Mouse (Mus musculus) large intestine, adult 2 months (tissue): ENCODE results near the gene Nrgn. TPM values are rescaled to one million over a fixed set of nuclear protein-coding genes. Genes with fewer than 3 reads are reported as not detected.

Source experiments
- DNase-seq: peaks from one replicate; pipeline ENCODE4 v3.0.0-alpha.2; 2012; ENCODE audit warnings: low read depth, low spot score
- WGBS: fragments of 180-500 bp; shearing (Covaris S2); methylation state at CpG from one replicate; pipeline ENCODE4 v1.1.7; 2018; 5-methylcytosine and 5-hydroxymethylcytosine counted together
- polyA plus RNA-seq: library from polyadenylated mRNA; depleted of rRNA; stranded (reverse); fragments of >200 nt; gene quantifications from 2 replicates; pipeline ENCODE4 v1.2.3, GENCODE M21; 2012

Nrgn gene
- polyA plus RNA-seq, 1 experiment: 2.9 TPM

DNA sequence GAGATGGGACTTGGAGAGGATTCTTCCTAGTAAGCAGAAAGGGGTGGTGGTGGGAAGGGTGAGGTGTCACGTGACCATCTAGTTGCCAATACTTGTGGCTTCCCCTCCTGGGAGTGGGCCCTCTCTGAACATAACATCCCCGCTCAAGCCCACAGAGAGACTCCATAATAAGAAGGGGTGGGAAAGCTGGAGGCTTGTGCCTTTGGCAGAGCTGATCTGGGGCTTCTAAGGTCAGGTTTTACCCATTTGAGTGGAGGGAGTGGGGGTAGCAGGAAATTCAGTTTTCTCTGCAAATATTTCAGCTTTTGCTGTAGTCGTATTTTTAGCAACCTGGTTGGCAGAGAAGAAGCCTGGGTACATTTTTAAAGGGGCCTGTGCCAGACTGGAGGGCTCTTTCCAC lies 3.7 kb upstream of the Nrgn start:
- WGBS: 69% methylated on average over 3 of the region's 3 CpGs
- no peak for DNase-seq

DNA sequence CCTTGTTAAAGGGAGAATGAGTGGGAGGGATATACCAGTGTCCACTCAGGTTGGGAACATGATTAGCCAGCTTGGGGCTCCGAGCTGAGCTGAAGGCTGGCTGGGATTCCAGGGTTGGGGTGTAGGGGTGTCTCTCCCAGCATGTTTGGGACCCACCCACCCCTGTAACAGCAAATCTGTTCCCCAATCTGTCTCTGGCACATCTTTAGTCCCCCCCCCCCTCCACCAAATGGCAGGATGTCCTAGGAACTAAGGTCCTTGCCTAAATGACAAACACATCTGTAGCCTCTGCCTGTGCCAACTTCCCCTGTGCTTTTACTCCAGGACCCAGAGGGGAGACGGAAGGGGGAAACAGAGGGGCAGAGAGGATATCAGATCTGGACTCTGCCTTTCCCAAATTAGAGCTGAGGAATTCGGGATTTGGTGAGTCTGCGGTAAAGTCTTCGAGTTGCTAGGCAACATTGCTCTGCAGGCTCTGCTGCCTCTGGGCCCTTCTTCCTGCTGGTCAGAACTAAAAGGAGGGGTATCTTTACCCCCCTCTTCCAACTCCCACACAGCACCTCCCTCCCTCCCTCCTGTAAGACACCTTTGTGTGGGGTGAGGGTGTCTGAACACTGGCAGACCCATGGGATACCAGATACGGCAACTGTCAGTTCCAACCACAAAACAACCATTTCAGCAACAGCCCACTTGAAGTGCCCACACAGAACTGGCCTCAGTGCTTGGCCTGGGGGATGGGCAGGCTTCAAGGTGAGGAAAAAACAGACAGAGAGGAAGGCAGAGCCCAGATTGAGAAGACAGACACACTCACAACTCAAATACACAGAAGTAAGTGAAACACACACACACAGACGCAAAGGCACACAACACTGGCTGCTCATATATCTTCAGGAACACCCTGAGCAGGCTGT lies 2.4 kb upstream of the Nrgn start, which contains the start of gene Siae:
Siae (plus strand) TSS at position 861 of the 911 bp plus-strand sequence.
- DNase-seq: no peak
- 40% methylated on average over 7 of the region's 7 CpGs for WGBS

DNA sequence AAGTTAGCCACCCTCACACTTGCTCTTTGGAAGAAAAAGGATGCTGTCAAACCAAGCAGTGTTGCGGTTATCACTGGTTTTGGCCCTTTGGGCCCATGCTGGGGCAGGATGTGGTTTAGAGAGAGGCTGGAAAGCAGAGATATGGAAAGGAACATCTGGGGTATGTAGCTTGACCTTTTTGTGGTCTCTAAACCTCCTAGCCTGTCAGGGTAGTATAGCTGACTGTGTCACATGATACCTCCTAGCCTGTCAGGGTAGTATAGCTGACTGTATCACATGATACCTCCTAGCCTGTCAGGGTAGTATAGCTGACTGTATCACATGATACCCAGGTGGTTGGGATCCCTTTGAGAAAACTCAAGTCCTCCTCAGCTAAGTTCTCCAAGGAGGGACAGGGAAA lies 1.6 kb upstream of the Nrgn start:
- no peak for DNase-seq
- WGBS: 82% methylated on average over 1 of the region's 1 CpGs

DNA sequence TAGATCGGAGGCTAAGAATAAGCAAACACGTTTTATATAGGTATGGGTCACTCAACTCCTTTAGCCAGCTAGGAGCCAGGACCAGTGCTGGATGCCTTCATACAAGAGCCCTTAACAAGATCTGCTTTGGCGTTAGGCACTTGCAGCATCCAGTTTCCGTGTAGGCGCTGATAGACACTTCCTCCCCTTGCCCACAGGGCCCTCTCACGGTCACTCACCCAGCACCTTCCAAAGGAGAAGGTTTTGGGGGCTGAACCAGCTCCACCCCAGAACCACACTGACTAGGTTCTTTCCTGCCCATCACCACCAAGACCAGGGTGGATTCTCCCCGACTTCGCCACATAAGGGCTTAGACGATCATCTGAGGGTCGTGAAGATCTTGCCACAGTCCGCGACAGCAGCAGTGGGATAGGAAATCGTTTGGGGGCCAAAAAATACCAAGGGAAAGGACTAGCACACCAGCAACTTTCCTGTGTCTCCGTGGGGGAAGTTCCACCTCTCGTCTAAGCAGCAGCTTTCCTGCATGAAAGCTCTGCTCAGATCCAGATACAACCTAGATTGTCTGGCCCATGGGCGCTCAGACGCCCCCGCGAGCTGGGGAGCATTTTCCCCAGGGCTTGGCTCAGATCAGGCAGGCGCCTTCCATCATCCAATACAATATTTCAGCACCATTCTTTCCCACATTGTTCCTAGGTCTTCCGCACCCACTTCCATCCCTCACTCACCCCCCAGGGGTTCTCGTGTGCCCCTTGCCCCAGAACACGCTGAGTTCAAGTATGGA lies 763 bp downstream of the Nrgn start:
- no peak for DNase-seq
- WGBS: 5% methylated on average over 23 of the region's 23 CpGs

DNA sequence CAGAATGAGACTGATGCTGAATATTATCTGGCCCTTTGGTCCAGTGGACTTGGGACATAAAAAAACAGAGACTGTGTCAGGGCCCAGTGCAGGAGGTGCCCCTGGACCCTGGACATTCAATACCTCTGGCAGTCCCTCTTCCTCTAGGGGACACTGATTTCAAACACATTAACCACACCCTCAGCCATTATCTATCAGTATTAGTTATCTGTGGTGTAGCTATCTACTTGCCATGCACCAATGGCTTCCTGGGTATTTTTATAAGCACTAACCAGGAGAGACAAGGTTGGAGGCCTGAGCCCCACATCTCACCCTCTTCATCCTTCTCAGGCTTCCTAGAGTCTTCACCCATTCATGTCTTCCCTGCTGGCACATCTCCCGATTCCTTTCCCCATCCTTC lies 2.3 kb downstream of the Nrgn start:
- DNase-seq: no peak
- 53% methylated on average over 1 of the region's 1 CpGs for WGBS

DNA sequence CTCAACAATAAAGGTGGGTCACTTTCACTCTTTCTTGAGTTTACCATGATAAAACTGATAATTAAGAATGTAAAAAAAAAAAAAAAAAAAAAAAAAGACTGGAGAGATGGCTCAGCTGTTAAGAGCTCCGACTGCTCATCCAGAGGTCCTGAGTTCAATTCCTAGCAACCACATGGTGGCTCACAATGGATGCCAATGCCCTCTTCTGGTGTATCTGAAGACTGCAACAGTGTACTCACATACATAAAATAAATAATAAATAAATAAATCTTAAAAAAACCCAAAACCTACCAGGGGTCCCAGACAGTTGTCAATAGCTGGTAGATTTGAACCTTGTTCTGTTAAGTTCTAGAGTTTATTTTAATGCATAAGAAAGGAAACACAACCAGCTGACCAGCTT lies 5.8 kb downstream of the Nrgn start:
- WGBS: 57% methylated on average over 1 of the region's 1 CpGs
- no peak for DNase-seq

DNA sequence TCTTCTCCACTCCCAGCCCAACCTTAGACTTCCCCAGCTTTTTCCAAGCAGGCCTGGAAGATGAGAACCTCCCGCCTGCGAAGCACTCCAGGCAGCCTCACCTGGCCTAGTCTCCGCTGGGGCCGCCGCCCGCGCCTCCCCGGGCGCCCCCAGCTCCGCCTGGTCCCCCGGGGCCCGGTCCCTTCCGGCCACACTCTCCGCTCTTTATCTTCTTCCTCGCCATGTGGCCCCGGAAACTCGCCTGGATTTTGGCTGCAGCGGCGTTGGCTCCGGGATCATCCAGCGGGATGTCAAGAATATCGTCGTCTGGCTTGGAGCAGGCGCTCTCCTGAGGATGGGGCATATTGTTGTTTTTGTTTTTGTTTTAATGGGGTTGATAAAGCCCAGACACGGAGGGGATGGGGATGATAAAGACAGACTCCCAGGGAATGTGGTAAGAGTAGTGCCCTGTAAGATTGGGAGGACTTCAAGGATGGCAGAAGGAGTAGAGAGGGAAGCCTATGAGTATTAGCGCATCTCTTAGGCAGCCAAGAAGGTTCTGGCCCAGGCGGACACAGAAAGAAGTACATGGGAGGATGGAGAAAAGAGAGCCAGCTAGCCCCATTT lies 6.8 kb downstream of the Nrgn start:
- 48% methylated on average over 27 of the region's 27 CpGs for WGBS
- DNase-seq: no peak

DNA sequence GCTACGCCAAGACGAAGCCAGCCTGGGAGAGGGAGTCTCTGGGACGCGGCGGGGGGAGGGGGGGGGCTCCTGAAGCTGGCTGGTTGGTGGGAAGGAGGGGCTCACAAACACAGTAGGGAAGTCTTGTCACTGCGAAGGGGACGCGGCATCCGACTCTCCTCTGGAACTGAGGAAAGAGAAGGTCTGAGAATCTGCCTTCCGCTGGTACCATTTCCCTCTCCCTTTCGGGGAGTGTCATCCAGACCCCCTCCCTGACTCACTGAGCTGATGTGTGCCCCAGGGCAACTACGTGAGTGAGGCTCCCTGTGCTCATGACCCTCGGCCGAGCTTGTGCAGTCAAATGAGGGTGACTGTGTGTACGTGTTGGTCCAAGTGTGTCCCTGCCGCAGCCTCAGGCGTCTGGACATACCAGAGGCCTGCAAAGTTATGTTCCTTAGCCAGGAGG lies 7.5 kb downstream of the Nrgn start:
- WGBS: 27% methylated on average over 17 of the region's 17 CpGs
- no peak for DNase-seq

DNA sequence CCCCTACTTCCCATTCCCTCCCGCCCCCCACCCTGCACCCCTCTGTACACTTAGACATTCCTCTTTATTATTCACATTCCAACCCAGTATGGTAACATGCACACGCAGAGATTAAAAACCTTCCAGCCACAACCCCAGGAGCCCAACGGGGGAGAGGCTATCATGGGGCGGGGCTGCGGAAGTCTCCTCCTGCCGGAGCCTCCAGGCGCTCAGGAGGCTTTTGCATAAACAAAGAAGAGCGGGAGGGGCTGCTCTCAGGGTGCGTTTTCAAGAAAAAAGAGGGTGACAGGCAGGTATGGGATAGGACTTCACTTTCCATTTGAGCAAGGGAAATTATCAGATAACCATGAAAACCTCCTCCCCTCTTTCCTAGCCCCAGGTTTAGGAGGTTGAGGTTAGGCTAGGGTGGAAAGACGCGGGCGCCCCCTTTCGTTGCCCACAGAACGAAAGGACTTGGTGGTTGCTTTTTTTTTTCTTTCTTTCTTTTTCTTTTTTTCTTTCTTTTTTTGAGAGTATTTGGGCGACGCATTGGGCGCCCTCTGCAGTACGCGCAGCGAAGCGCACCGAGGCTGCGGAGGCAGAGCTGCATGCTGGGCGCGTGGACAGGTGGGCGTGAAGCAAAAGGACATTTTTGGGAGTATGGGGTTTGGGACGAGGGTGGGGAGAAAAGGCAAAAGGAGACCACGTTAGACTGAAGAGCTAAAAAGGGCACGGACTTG lies 8.1 kb downstream of the Nrgn start:
- WGBS: 4% methylated on average over 29 of the region's 29 CpGs
- DNase-seq: peak; percentile 11

DNA sequence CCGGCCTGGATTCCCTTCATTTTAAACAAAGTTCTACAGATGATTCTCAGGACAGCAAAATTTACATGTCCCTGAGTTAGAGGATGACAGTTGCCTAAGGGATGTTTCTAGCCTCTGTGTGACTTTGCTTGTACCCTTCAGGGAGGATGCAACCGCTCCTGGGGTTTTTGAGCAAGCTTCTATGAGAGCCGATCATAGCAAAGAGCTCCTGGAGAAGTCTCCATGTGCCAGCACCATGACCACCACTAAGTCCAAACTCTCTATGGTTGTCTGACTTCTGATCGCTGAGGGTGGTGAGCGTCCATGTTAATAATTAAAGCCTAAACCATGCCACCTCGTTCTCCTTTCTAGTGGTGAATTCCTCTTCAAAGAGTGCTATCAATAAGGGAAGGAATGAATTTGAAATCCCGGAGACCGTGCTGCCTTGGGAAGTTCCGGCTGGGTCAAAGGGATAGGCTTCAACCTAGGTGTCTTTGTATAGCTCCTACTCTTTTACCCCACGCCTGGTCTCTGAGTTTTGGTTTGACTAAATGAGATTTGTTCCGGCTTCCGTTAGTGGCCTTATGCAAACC lies 8.7 kb downstream of the Nrgn start:
- DNase-seq: no peak
- 37% methylated on average over 12 of the region's 12 CpGs for WGBS

DNA sequence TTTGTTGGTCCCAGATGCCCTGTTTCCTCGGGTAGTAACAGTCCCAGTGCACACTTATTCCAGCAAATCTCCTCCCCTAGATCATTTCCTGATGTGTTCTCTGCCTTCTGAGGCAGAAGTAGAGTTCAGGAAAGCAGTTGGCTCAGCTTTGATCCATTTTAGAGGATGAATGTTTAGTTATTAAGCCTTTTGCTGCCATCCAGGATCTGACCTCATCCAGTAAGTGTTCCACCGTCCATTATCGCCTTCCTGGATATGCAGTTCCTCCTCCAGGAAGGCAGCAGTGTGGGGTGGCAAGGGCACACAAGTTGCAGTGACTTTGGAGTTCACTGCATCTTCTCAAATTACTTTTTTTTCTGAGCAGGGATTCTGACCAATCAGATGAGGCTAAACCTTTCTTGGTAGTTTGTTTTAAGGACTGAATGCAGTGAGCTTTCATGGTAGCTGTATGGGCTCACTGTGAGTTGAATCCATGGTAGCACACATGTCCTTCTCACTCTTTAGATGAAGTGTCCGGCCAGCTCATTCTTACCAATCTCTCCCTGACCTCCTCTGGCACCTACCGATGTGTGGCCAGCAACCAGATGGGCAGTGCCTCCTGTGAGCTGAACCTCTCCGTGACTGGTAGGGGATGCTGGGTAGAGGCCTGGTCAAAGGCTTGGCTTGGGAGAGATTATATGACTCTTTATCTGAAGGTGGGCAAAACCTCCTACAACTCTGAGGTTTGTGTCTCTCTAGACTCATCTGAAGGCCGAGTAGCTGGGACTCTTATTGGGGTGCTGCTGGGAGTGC lies 10.7 kb downstream of the Nrgn start:
- DNase-seq: no peak
- 74% methylated on average over 7 of the region's 7 CpGs for WGBS

DNA sequence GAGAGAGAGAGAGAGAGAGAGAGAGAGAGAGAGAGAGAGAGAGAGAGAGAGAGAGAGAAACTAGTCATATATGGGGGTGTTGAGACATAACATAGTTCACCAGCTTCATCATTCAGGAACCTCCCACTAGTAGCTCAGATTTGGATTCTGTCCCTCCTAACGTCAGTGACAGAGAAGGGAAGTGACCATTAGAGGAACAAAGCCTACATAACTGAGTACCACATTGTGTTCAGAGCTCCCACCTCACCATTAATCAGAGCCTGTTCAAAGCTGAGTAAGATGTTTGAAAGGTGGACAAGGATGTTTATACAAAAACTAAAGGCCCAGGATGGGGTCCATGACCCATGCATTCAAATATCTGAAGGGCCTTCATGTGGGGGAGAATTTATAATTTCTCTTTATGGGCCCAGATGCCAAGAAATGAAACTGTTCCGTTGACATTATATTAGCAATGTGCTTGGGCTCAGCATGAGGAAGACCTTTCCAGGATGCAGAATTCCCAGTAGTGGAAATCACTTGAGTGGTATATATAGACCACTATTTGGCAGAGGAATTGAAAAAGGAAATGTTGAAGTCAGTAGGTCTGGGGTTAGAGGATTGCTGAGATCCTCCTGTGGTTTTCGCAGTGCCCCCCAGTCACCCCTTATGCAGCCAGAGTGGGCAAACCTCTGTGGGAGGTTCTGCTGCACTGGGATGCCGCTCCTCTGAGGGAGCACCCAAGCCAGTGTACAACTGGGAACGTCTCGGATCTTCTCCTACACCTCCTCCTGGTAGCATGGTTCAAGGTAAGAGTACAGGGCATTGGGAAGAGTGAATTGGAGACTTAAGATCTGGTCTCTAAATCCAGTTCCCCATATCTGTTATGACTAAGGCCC lies 11.8 kb downstream of the Nrgn start:
- no peak for DNase-seq
- WGBS: 81% methylated on average over 6 of the region's 6 CpGs

DNA sequence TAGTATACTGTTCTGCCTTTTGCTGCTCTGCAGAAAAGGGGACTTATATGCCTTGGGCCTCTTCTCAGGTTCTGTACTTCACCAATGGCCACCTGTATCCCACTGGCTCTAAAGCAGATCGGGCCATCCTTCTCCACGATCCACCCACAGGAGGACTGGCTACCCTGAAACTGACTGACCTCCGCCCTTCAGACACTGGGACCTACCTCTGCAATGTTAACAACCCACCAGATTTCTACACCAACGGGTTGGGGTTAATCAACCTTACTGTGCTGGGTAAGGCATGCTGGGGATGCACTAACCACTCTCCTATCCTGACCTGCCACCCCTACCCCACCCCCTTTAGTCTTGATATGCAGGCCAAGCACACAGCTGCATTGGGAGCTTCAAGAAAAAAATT lies 12.5 kb downstream of the Nrgn start:
- WGBS: 87% methylated on average over 4 of the region's 4 CpGs
- DNase-seq: no peak

DNA sequence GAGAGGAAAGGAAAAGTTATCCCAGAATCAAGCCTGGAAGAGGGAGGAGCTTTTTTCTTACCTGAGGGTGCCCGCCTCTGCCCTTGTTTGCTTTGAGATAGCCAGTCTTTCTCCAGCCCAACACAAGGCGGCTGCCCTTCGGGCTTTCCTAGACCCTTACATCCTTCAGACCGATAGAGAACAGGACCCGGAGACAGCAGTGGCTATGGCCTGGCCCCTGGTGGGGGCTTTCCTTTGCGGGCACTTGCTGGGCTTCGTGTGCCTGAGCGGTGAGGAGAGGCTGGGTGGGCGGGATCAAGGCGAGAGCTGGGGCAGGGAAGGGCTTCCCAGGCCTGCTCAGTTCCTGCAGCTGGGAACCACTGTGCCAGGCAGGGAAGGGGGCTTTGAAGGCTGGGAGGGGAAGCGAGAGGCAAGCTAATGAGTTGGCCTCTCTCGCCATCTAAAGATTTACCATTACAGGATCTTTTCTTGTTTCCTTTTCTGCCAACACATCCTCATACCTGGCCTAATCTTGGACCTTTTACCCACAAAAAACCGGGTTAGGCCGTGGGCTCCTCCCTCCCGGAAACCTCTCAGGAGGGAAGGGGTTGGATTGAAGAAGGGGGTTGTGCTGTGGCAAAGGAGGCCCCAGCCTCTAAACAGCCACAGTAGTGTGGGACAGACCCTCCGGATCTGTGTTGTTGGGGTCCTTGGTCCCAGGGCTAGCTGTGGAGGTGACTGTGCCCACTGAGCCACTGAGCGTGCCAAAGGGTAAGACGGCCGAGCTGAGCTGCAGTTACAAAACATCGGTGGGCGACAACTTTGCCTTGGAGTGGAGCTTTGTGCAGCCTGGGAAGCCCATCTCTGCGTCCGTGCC lies 13.3 kb downstream of the Nrgn start, which contains the start of gene Vsig2:
Vsig2 (plus strand) TSS at position 86 of the 856 bp plus-strand sequence.
- WGBS: 47% methylated on average over 23 of the region's 23 CpGs
- no peak for DNase-seq

DNA sequence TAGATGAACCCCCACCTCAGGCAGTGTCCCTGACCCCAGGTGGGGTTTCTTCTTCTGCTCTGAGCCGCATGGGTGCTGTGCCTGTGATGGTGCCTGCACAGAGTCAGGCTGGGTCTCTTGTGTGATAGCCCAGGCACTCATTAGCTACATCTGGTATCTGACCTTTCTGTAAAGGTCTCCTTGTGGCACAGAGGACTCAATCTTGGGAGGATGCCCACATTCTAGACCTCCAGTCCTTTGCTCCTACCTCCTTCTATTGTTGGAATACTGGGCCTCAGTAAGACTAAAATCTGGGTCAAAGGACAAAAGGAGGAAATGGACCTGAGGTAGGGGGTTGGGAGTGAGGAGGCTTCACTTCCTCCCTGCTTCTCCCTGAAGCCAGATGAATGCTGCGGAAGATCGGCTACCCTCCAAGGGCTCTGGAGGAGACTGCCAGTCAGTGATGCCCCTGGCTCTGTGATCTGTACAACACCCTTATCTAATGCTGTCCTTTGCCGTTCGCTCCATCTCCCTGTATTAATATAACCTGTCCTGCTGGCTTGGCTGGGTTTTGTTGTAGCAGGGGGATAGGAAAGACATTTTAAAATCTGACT lies 14.9 kb downstream of the Nrgn start:
- 91% methylated on average over 5 of the region's 5 CpGs for WGBS
- DNase-seq: no peak

DNA sequence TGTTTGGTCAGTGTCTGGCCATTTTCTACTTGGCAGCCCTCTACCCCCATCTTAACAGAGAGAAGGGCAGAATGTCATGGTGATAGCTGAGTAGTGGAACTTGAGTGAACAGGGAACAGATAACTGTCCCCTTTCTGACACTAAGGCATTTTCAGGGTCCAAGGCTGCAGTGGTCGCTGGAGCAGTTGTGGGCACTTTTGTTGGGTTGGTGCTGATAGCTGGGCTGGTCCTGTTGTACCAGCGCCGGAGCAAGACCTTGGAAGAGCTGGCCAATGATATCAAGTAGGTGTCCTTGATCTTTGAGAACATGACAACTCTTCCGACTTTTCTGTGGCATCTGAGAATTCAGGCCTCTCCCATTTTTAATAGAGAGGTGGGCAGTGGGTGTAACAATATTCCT lies 15.9 kb downstream of the Nrgn start:
- 75% methylated on average over 4 of the region's 4 CpGs for WGBS
- DNase-seq: no peak
